Mouse (Mus musculus): ENCODE results near the gene Tmem192.

DNA sequence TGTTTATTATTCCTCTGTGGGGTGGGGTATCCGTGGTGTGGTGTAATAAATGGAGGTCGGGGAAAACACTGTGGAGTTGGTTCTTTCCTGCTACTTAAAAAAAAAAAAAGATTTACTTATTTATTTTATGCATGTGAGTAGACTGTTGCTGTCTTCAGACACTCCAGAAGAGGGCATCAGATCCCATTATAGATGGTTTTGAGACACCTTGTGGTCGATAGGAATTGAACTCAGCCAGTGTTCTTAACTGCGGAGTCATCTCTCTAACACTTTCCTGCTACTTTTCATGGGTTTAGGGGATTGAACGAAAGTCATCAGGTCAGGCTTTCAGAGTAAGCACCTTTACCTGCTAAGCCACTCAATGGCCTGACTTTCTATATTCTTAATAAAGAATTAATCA is 2.2 kb upstream of the Tmem192 start:
- no peak for TF ChIP-seq MYOG (IDR thresholded peaks at IDR 0.05; ENCODE audit: control insufficient read depth, extremely low read depth, insufficient read length)
- TF ChIP-seq CTCF (IDR thresholded peaks at IDR 0.05; ENCODE audit: control insufficient read depth, insufficient read depth, insufficient read length) = no peak
- no peak for TF ChIP-seq FOSL1 (IDR thresholded peaks at IDR 0.05; ENCODE audit: insufficient read depth, low read length, poor library complexity, severe bottlenecking)
- TF ChIP-seq MYOD1 (IDR thresholded peaks at IDR 0.05; ENCODE audit: control insufficient read depth, insufficient read length, low read depth) = no peak
- no peak for TF ChIP-seq MAX (IDR thresholded peaks at IDR 0.05)
- TF ChIP-seq USF1 (IDR thresholded peaks at IDR 0.05; ENCODE audit: low read depth) = no peak

Data from C2C12 (cell line).